ENCODE assay signal across 13 mouse cellular contexts in genomic region chr12:89551291-89551690, GRCm38 (mm10).
DNase-seq lines count a peak whose midpoint lies in the region; ATAC-seq and TF ChIP-seq lines count a peak whose summit lies in the region.
"Had no signal": no experiment of that assay in that cellular context is flagged by ENCODE, and none has a peak within 500 bp of the region (broad histone marks: within the 10 kb centered on the region; RNA-seq: fewer than 3 reads in every experiment).

No protein-coding gene starts in this region.

- H3K36me3 ChIP-seq in hindbrain, postnatal 0 days (ENCODE audit: insufficient read depth, low read length) = no peaks in the 10 kb centered on the region
- H3K36me3 ChIP-seq in hindbrain, embryonic 14.5 days (replicated peaks; ENCODE audit: control insufficient read depth, insufficient read depth) = no peaks in the 10 kb centered on the region
- H3K36me3 ChIP-seq: lung, embryonic 15.5 days had no signal

- H3K27me3 ChIP-seq in hindbrain, postnatal 0 days (ENCODE audit: insufficient read depth, low read length) = no peaks in the 10 kb centered on the region
- H3K27me3 ChIP-seq in hindbrain, embryonic 14.5 days (ENCODE audit: control insufficient read depth, insufficient read depth, low read length) = no peaks in the 10 kb centered on the region
- H3K27me3 ChIP-seq: CH12.LX; lung, embryonic 15.5 days had no signal

- no peaks in the 10 kb centered on the region for H3K9me3 ChIP-seq in hindbrain, postnatal 0 days (ENCODE audit: low read length)
- H3K9me3 ChIP-seq in hindbrain, embryonic 14.5 days (ENCODE audit: control insufficient read depth, low read length) = no peaks in the 10 kb centered on the region
- H3K9me3 ChIP-seq: lung, embryonic 15.5 days had no signal

- H3K4me3 ChIP-seq in hindbrain, postnatal 0 days (ENCODE audit: low read length) = no peak overlapping the region
- no peak overlapping the region for H3K4me3 ChIP-seq in hindbrain, embryonic 14.5 days (replicated peaks; ENCODE audit: low read length)
- H3K4me3 ChIP-seq: lung, embryonic 15.5 days had no signal

- H3K4me1 ChIP-seq in hindbrain, postnatal 0 days (ENCODE audit: insufficient read depth, low read length) = no peaks in the 10 kb centered on the region
- no peaks in the 10 kb centered on the region for H3K4me1 ChIP-seq in hindbrain, embryonic 14.5 days (replicated peaks; ENCODE audit: control insufficient read depth, insufficient read depth, low read length)
- H3K4me1 ChIP-seq: lung, embryonic 15.5 days had no signal

- no peak overlapping the region for H3K27ac ChIP-seq in hindbrain, postnatal 0 days
- no peak overlapping the region for H3K27ac ChIP-seq in hindbrain, embryonic 14.5 days
- H3K27ac ChIP-seq: lung, embryonic 15.5 days had no signal

- DNase-seq in hindbrain, postnatal 0 days (ENCODE audit: low spot score) = peak; percentile 65
- no peak for DNase-seq in hindbrain, embryonic 14.5 days (ENCODE audit: low spot score)
- peak; percentile 58 for DNase-seq in Muller cell, postnatal 12 days (ENCODE audit: inconsistent ontology term)
- peak; percentile 20 for DNase-seq in cerebellum, adult 8-10 months
- DNase-seq in layer of hippocampus, adult 9-11 months = peak; percentile 47
- DNase-seq in yolk sac, embryonic 10.5 days (ENCODE audit: low spot score) = no peak
- no peak for DNase-seq in spleen, adult 18-20 months
- DNase-seq in urinary bladder, postnatal 14 days (ENCODE audit: low spot score) = no peak
- DNase-seq: heart, adult 11 months; thymus, postnatal 4 days had no signal

- no peak for TF ChIP-seq CTCF in hindbrain, postnatal 0 days (IDR thresholded peaks at IDR 0.05; ENCODE audit: low read depth)

- no peak overlapping the region for H3K4me2 ChIP-seq in hindbrain, postnatal 0 days (ENCODE audit: low read depth, low read length)
- no peak overlapping the region for H3K4me2 ChIP-seq in hindbrain, embryonic 14.5 days (replicated peaks)
- H3K4me2 ChIP-seq: lung, embryonic 15.5 days had no signal

- H3K9ac ChIP-seq in hindbrain, postnatal 0 days (replicated peaks; ENCODE audit: low read length) = no peak overlapping the region
- H3K9ac ChIP-seq in hindbrain, embryonic 14.5 days = no peak overlapping the region
- H3K9ac ChIP-seq: lung, embryonic 15.5 days had no signal

- WGBS in hindbrain, postnatal 0 days = 54% methylated on average over 2 of the region's 2 CpGs
- 73% methylated on average over 2 of the region's 2 CpGs for WGBS in hindbrain, embryonic 14.5 days

- no peak for ATAC-seq in hindbrain, postnatal 0 days
- no peak for ATAC-seq in hindbrain, embryonic 14.5 days (ENCODE audit: low FRiP score)
- ATAC-seq: intestine, postnatal 0 days had no signal

Comparison
In these comparisons a context has a peak if more than half of its experiments do, and no peak if none do; other contexts are left out.
1. DNase-seq: peak in hindbrain, postnatal 0 days (single experiment), Muller cell, postnatal 12 days (single experiment), cerebellum, adult 8-10 months (single experiment) and layer of hippocampus, adult 9-11 months (single experiment); none in hindbrain, embryonic 14.5 days (single experiment), yolk sac, embryonic 10.5 days (single experiment), spleen, adult 18-20 months (0 of 2) and urinary bladder, postnatal 14 days (single experiment).